Mouse (Mus musculus): ENCODE measurements around the gene Gm13539.
"Not testable (repeated sequence)": the region's sequence is repeated elsewhere in the genome, so short reads cannot be mapped to it uniquely, and the experiment has no call there.

The Gm13539 gene

GRCm38 (mm10) chr2:25781957-25782356, at the start of gene Gm13539:
Gm13539 (plus strand) TSS chr2:25782257.
- no peak for DNase-seq

GRCm38 (mm10) chr2:25733199-25733930, 48.7 kb upstream of the Gm13539 start:
- no peak for DNase-seq

GRCm38 (mm10) chr2:25736709-25737108, 45.3 kb upstream of the Gm13539 start, which contains the start of gene Obp2b:
Obp2b (plus strand) TSS chr2:25737009.
- not testable (repeated sequence) for DNase-seq

GRCm38 (mm10) chr2:25741671-25742070, 40.4 kb upstream of the Gm13539 start:
- no peak for DNase-seq

GRCm38 (mm10) chr2:25754201-25754600, 27.9 kb upstream of the Gm13539 start:
- DNase-seq, result no peak

- no peak for DNase-seq
These were observed 23.9 kb upstream of the Gm13539 start for GRCm38 (mm10) chr2:25758064-25758625.

- DNase-seq, result no peak
These were observed 16.8 kb upstream of the Gm13539 start, which contains the start of gene Lcn3 for GRCm38 (mm10) chr2:25765269-25765668. Lcn3 (plus strand) TSS chr2:25765569.

- no peak for DNase-seq
These were observed 14.3 kb upstream of the Gm13539 start for GRCm38 (mm10) chr2:25767764-25768163.

- no peak for DNase-seq
These were observed 8.6 kb upstream of the Gm13539 start for GRCm38 (mm10) chr2:25773507-25773906.

- DNase-seq, result no peak
These were observed 7.4 kb upstream of the Gm13539 start for GRCm38 (mm10) chr2:25774640-25775039.

GRCm38 (mm10) chr2:25775991-25776390, 6.1 kb upstream of the Gm13539 start:
- no peak for DNase-seq

GRCm38 (mm10) chr2:25776717-25777116, 5.3 kb upstream of the Gm13539 start, which contains the start of gene Lcn11:
Lcn11 (plus strand) TSS chr2:25777017.
- no peak for DNase-seq

GRCm38 (mm10) chr2:25779076-25779475, 3.0 kb upstream of the Gm13539 start:
- no peak for DNase-seq

GRCm38 (mm10) chr2:25780921-25781320, 1.1 kb upstream of the Gm13539 start:
- DNase-seq, result no peak

GRCm38 (mm10) chr2:25785573-25786322, 3.7 kb downstream of the Gm13539 start:
- no peak for DNase-seq

- DNase-seq, result no peak
These were observed 7.0 kb downstream of the Gm13539 start for GRCm38 (mm10) chr2:25789092-25789491.

- DNase-seq, result no peak
These were observed 15.6 kb downstream of the Gm13539 start for GRCm38 (mm10) chr2:25797635-25798034.

GRCm38 (mm10) chr2:25798065-25798464, 16.0 kb downstream of the Gm13539 start:
- DNase-seq, result no peak

GRCm38 (mm10) chr2:25811711-25812110, 29.7 kb downstream of the Gm13539 start:
- no peak for DNase-seq

GRCm38 (mm10) chr2:25813364-25813763, 31.3 kb downstream of the Gm13539 start:
- DNase-seq, result no peak

- not testable (repeated sequence) for DNase-seq
These were observed 33.7 kb downstream of the Gm13539 start, which contains the start of gene Glt6d1 for GRCm38 (mm10) chr2:25815748-25816147. Glt6d1 (minus strand) TSS chr2:25815848.

- DNase-seq, result no peak
These were observed 40.7 kb downstream of the Gm13539 start, which contains the start of gene Lcn9 for GRCm38 (mm10) chr2:25822806-25823205. Lcn9 (plus strand) TSS chr2:25823153.

GRCm38 (mm10) chr2:25824751-25825150, 42.7 kb downstream of the Gm13539 start:
- no peak for DNase-seq
